Mouse (Mus musculus) retina, adult 2 months (tissue): Measurements from ENCODE around the gene Plekha8.

ENCODE experiments used
- DNase-seq: peaks from one replicate; pipeline ENCODE4 v3.0.0-alpha.2; 2012; ENCODE audit warnings: low read depth, low spot score

Gene Plekha8

DNA sequence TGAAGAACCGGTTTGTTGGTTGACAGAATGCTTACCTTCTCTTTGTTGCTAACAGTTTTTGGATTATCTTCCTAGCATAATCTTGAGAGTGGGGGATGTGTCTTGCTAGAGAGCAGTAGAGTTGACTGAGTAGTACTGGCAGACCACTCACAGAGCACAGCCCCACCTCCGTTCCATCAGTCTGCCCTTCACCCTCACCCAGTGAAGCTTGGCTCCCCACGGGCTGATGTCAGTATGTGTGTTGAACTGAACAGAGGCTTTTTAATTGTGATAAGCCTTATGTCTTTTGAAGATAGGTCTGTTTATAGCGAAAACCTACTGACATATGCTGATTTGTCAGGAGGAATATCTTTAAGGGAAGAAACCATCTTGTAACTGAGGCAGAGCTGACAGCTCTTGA lies 48.3 kb downstream of the Plekha8 start:
- no peak for DNase-seq

DNA sequence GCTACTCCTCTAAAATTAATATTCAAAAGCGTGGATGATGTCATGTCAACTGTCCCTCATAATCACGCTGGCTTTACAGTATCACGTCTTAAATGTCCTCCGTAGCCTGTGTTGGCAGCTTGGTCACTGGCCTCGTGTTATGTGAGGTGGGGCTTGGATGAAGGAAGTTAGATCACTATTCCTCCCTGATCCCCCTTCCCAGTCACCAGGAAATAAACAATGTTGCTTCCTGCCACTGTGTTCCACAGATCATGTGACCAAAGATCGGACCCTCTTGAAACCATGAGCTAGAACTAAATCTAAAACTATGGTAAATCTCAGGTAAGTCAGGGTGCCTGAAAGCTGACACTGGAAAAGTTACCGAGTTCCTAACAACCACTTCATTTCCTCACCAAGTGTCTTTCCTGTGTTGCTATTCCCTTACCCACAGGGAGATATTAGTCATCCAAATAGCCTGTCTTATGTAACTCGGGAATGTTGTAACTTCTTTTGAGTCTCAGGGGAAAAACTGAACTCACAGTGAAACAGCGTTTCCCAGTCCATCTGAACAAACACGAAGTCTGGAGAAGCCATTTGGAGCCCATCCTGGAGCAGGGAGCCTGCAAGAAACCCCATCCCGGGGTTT lies 60.7 kb downstream of the Plekha8 start:
- DNase-seq, result no peak

GRCm38 (mm10) chr6:54657861-54658260 lies 63.0 kb downstream of the Plekha8 start:
- DNase-seq, result no peak

DNA sequence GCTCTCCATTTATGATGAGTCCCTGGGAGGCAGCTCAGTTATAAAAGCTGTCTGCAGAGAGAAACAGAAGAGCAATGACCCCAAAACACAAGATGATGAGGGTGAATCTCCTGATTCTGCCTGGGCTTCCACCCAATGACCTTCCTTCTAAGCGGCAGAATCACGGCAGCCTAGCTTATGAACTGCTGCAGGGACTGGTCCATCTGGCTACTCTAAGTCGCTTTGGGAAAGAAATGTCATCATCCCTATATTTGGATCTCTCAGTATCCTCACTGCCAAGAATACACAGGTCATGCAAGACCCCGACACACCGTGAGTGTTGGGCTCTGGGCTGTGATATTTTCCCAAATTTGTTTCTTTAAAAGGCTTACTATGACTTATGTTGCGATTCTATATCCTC lies 75.0 kb downstream of the Plekha8 start:
- no peak for DNase-seq

DNA sequence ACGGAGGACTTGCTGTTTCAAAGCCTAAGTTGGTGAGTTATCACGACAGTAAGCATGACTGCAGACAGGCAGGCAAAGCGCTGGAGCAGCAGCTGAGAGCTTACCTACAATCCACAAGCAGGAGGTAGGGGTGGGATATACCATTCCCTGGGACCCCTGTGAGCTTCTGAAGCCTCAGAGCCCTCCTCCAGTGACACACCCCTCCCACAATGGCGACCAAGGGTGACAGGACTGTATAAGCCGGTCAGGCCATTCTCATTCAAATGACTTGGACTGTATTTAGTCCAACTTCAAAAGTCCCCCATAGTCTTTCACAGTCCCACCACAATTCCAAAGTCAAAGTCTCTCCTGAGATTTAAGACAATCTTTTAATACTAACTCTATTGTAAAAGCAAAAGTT lies 78.0 kb downstream of the Plekha8 start:
- no peak for DNase-seq

DNA sequence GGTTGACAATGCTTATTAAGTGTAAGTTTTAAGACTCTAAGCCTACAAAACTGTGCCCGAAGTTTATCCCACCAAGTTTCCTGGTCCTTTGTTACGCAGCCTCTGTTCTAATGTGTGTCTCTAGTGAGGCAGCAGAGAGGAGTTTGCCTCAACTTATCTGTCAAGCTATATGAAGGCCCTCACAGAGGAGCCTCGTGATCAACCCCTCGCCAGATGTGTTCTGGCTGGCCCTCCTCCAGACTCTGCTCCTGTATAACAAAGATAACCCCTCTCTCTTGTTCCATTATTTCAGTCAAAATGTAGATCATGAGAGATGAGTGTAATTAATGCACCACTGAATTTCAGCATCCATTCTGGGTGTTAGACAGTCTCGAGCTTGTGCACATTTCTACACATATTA lies 84.8 kb downstream of the Plekha8 start:
- DNase-seq, result no peak

GRCm38 (mm10) chr6:54680891-54681745 lies 86.2 kb downstream of the Plekha8 start, which contains the start of gene Mturn:
TSS of gene Mturn (plus strand) at chr6:54681624.
- peak; percentile 89 for DNase-seq

DNA sequence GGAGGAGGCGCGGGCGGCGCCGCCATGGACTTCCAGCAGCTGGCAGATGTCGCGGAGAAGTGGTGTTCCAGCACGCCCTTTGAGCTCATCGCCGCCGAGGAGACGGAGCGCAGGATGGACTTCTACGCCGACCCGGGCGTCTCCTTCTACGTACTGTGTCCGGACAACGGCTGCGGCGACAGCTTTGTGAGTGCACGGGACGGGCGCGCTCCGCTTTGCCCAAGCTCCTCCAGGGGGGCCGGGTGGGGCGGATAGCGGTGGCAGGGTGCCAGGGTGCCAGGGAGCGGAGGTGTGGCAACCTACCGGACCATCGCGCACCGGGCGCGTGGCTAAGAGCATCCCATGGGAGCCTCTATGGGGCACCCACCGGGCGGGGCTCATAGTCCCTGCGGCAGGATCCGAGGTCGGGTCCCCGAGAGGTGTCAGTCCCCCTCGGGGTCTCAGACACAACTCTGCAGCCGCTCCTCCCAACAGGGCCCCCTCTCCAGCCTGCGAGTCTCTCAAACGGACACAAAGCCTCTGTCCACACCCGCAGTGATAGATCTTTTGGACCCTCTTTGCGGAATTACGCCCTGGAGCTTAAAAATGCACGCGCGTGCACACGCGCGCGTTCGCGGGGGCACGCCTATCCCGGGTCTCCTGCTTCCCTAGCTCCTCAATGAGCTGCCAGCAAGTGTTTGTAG lies 87.0 kb downstream of the Plekha8 start:
- no peak for DNase-seq

- no peak for DNase-seq
Observed at GRCm38 (mm10) chr6:54684085-54684484, 89.2 kb downstream of the Plekha8 start.

DNA sequence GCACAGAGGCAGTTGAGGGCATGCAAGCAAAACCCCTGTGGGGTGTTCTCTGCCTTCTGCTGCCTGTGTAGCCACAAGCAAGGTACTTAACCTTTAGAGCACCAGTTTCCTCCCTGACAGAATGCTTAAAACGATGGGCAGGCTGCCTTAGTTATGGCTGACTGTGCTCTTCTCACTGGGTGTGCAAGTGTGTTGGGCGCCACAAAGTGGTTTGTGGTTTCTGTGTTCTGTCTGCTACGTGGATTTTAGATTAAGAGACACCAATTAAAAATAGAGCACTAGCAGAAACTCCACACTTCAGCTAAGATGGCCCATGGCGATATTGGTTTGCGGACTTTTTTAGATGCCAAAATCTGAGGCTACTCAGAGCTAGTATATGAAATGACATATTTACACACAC lies 90.2 kb downstream of the Plekha8 start:
- DNase-seq, result no peak

DNA sequence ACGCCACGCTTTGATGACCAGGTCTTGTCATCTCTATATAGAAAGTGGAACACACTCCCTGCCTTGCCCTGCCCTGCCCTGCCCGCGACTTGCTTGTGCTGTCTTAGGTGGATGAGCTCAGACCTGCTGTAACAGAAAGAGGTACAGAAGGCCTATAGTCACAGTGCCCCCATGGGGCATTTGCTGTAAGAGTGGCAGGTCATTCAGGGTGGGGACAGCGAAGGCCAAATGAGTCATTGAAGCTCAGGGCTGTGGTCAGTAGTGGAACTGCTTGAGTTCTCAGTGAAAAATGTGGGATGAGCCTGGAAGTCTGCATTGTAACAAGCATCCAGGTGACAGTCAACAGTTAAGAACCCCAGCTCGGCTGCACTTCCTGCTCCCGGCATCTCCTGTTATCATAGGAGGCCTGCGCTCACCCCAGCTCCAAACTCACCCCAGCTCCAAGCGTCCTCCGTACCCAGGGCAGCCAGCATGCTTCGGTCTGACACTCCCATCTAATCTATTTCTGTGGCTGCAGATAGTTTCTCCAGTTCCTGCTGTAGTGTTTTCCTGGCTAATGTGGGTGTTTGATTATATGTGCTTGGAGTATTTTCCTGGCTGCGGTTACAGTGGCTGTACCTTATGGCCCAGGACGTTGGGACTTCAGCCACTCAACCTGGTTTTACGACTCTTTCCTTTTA lies 90.9 kb downstream of the Plekha8 start:
- DNase-seq, result no peak

DNA sequence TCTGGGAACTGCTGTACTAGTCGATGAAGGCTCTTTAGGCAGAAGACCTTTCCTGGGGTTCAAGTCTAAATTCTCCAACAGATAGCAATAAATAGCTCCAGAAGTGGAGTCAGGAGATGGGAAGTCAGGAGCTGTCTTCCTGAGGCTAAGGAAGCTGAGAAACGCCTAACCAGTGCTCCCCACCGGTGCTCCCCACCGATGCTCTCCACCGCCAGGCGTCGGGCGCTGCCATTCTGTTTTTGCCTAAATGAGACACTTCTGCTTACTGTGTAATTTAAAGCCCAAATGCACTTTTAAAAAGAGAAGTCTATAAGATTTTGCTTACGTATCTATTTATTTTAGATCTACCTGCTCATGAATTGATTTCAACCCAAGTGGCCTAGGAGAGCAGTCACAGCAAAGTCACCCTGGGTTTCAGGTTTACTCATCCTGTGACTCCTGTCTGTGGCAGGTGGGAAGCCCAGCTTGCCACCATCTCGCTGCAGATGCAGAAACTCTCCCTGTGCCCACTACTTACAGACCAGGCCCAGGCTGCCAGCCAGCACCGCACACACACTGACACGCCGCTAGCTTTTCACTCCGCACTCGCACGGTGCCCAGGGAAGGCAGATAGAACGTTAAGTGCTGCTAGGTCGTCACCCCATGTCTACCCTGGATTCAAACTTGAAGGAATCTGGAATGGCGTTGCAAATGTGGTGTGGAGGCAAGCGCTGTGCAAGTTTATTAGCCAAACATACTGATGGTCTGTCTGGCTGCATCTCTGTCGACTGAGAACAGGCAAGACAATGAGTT lies 92.2 kb downstream of the Plekha8 start:
- no peak for DNase-seq

GRCm38 (mm10) chr6:54688467-54689323 lies 93.8 kb downstream of the Plekha8 start:
- DNase-seq, result no peak

- DNase-seq, result no peak
Observed at GRCm38 (mm10) chr6:54689686-54690085, 94.8 kb downstream of the Plekha8 start.

- no peak for DNase-seq
Observed at GRCm38 (mm10) chr6:54690838-54691237, 95.9 kb downstream of the Plekha8 start.

DNA sequence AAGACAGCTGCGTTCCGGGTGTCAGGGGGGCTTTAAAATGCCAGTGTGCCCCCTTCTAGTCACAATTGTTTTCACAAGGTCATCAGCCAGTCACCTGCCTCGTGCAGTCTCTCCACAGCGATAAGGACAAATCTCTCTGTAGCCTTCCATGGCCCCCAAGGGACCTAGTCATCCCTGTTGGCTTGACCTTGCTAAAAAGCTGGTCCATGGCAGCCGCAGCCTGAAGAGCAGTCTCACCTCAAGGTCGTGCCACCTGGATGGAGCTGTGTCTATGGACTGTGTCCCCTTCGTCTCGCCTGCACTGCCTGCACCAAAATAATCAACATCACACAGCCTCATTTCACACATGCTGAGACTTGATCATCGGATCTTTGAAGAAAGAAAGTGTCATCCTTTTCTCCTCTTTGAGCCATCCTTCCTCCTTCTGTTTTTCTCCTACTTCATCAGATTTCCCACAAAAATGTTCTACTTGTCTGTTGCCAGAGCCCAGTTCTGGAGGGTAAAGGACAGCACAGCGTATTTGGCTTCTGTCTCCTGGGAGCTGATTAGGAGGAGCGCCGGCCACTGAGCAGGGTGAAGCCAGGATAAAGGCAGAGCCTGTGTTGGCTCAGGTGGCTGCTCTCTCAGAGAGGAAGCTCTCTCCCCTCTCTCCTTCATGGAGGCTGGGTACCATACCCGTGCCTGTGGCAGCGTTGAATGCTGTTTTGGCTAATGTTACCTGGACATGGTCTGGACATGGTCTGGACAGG lies 96.6 kb downstream of the Plekha8 start:
- DNase-seq, result no peak

DNA sequence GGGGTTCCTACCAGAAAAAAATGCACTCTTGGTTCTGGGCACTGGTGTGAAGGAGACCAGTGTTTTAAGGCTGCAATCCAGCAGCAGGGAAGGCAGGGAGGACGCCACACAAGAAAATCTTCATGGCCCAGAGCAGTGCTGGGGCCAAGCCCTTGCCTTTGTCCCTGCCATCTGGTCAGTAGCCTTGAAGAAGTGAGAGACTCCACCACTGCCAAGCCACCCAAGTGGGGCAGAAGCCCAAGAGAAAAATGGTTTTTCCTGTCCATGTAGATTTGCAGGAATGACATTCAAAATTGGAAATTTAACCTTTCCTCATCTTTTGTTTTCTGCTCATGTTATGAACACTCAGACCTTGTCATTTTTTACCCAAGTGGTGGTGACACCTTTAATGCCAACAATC lies 97.3 kb downstream of the Plekha8 start:
- no peak for DNase-seq

- no peak for DNase-seq
Observed at GRCm38 (mm10) chr6:54693286-54693685, 98.4 kb downstream of the Plekha8 start.
